Mouse (Mus musculus) C2C12 (cell line): ENCODE results near the gene Tgif1. TPM values are rescaled to one million over a fixed set of nuclear protein-coding genes. Genes with fewer than 3 reads are reported as not detected.
A peak's percentile ranks its signal among the peaks of the same experiment; 100 is the strongest.

Source experiments
- H3K27me3 ChIP-seq: one replicate; pipeline ENCODE4 v1.6.1; 2011; ENCODE audit not compliant: control insufficient read depth, insufficient read depth, insufficient read length
- H3K36me3 ChIP-seq: one replicate; pipeline ENCODE4 v1.6.1; 2011; ENCODE audit not compliant: control insufficient read depth, insufficient read depth
- H3K4me3 ChIP-seq: one replicate; pipeline ENCODE4 v1.5.1; 2011; ENCODE audit warnings: mild to moderate bottlenecking, control low read depth; ENCODE audit not compliant: poor library complexity, insufficient read depth, severe bottlenecking
- H3K79me2 ChIP-seq: one replicate; pipeline ENCODE4 v1.6.1; 2011; ENCODE audit not compliant: control insufficient read depth, insufficient read depth
- H3K79me3 ChIP-seq: one replicate; pipeline ENCODE4 v1.6.1; 2011; ENCODE audit warnings: low read depth, control low read depth
- H3ac ChIP-seq: one replicate; pipeline ENCODE3; 2011; ENCODE audit warnings: low read depth; ENCODE audit not compliant: control insufficient read depth, insufficient read length
- CEBPB ChIP-seq: IDR thresholded peaks from one replicate; pipeline ENCODE4 v1.6.1; 2011; ENCODE audit warnings: low read depth, mild to moderate bottlenecking, control low read depth, moderate library complexity
- CTCF ChIP-seq: IDR thresholded peaks from one replicate; pipeline ENCODE4 v1.5.1; 2011; ENCODE audit not compliant: control insufficient read depth, insufficient read depth, insufficient read length
- FOSL1 ChIP-seq: IDR thresholded peaks from one replicate; pipeline ENCODE4 v1.8.0; 2011; ENCODE audit warnings: mild to moderate bottlenecking, low read length; ENCODE audit not compliant: poor library complexity, insufficient read depth, severe bottlenecking
- MAX ChIP-seq: IDR thresholded peaks from one replicate; pipeline ENCODE4 v1.6.1; 2011; ENCODE audit warnings: mild to moderate bottlenecking, control low read depth
- MYOD1 ChIP-seq: IDR thresholded peaks from one replicate; pipeline ENCODE4 v1.6.1; 2011; ENCODE audit warnings: low read depth; ENCODE audit not compliant: control insufficient read depth, insufficient read length
- MYOG ChIP-seq: IDR thresholded peaks from one replicate; pipeline ENCODE4 v1.6.1; 2011; ENCODE audit not compliant: control insufficient read depth, insufficient read length; ENCODE audit errors: extremely low read depth
- USF1 ChIP-seq: IDR thresholded peaks from one replicate; pipeline ENCODE4 v1.6.1; 2011; ENCODE audit warnings: low read depth, mild to moderate bottlenecking, control low read depth, moderate library complexity
- polyA plus RNA-seq: library from polyadenylated mRNA; unstranded; fragments of >200 nt; fragmentation: generic; extraction: Trizol; gene quantifications from one replicate; pipeline ENCODE4 v1.2.1, GENCODE M21; 2012; ENCODE audit warnings: missing spikeins

The Tgif1 gene
- polyA plus RNA-seq, 1 experiment = 46.7 TPM

GRCm38 (mm10) chr17:70864645-70865044 lies 11.3 kb upstream of the Tgif1 start:
- Histone ChIP-seq H3K4me3 (no peak overlapping the region), H3K79me2 (no peaks in the 10 kb centered on the region), H3K27me3 (no peaks in the 10 kb centered on the region), H3K36me3 (peaks cover 9% of the 10 kb centered on the region), H3K79me3 (no peaks in the 10 kb centered on the region), H3ac (no peak overlapping the region)
- TF ChIP-seq CEBPB = no peak
- no peak for TF ChIP-seq MYOG
- TF ChIP-seq MYOD1 = no peak
- no peak for TF ChIP-seq MAX
- no peak for TF ChIP-seq USF1
- TF ChIP-seq CTCF = no peak
- TF ChIP-seq FOSL1 = no peak

GRCm38 (mm10) chr17:70864117-70864516 lies 10.8 kb upstream of the Tgif1 start:
- Histone ChIP-seq H3K4me3 (no peak overlapping the region), H3ac (no peak overlapping the region), H3K27me3 (no peaks in the 10 kb centered on the region), H3K79me3 (no peaks in the 10 kb centered on the region), H3K36me3 (peaks cover 9% of the 10 kb centered on the region), H3K79me2 (no peaks in the 10 kb centered on the region)
- TF ChIP-seq MYOG (no peak), FOSL1 (no peak), MYOD1 (no peak), USF1 (no peak), MAX (no peak), CEBPB (no peak), CTCF (no peak)

GRCm38 (mm10) chr17:70858814-70859213 lies 5.5 kb upstream of the Tgif1 start:
- H3K4me3 ChIP-seq = no peak overlapping the region
- TF ChIP-seq CEBPB (no peak), USF1 (no peak), FOSL1 (no peak), CTCF (no peak), MYOD1 (no peak), MYOG (no peak), MAX (no peak)
- H3ac ChIP-seq = no peak overlapping the region
- peaks cover 11% of the 10 kb centered on the region for H3K79me3 ChIP-seq
- H3K27me3 ChIP-seq = no peaks in the 10 kb centered on the region
- H3K79me2 ChIP-seq = peaks cover 11% of the 10 kb centered on the region
- peaks cover 19% of the 10 kb centered on the region for H3K36me3 ChIP-seq

- peaks cover 14% of the 10 kb centered on the region for H3K79me3 ChIP-seq
- peaks cover 18% of the 10 kb centered on the region for H3K36me3 ChIP-seq
These were observed 3.6 kb upstream of the Tgif1 start for GRCm38 (mm10) chr17:70856871-70857415.

GRCm38 (mm10) chr17:70854021-70854420 lies 675 bp upstream of the Tgif1 start:
- TF ChIP-seq MYOD1 = no peak
- TF ChIP-seq MAX = no peak
- TF ChIP-seq CEBPB = no peak
- TF ChIP-seq FOSL1 = no peak
- TF ChIP-seq MYOG = no peak
- TF ChIP-seq USF1 = no peak
- no peak for TF ChIP-seq CTCF
- Histone ChIP-seq H3K36me3 (peaks cover 11% of the 10 kb centered on the region), H3K27me3 (no peaks in the 10 kb centered on the region), H3ac (peak overlapping the region; percentile 39), H3K79me3 (peaks cover 23% of the 10 kb centered on the region), H3K4me3 (peak overlapping the region; percentile 79), H3K79me2 (peaks cover 38% of the 10 kb centered on the region)

More at GRCm38 (mm10) chr17:70856871-70857415, 3.6 kb upstream of the Tgif1 start:
- Histone ChIP-seq H3ac (no peak overlapping the region), H3K79me2 (peaks cover 17% of the 10 kb centered on the region), H3K27me3 (no peaks in the 10 kb centered on the region), H3K4me3 (no peak overlapping the region)
- no peak for TF ChIP-seq MAX
- no peak for TF ChIP-seq MYOD1
- no peak for TF ChIP-seq CEBPB
- no peak for TF ChIP-seq FOSL1
- no peak for TF ChIP-seq CTCF

GRCm38 (mm10) chr17:70852686-70853386 lies 510 bp downstream of the Tgif1 start:
- Histone ChIP-seq H3K79me3 (peaks cover 35% of the 10 kb centered on the region), H3ac (peak overlapping the region; percentile 53), H3K27me3 (no peaks in the 10 kb centered on the region), H3K36me3 (peaks cover 11% of the 10 kb centered on the region), H3K4me3 (peak overlapping the region; percentile 79), H3K79me2 (peaks cover 50% of the 10 kb centered on the region)
- TF ChIP-seq MAX (peak; percentile 83), MYOG (no peak), FOSL1 (no peak), USF1 (no peak)
